Mouse (Mus musculus) spleen, adult 2 months (tissue): ENCODE measurements around the gene Scarf1. TPM values are rescaled to one million over a fixed set of nuclear protein-coding genes. Genes with fewer than 3 reads are reported as not detected.

Source experiments
- DNase-seq, 2 experiments: peaks; one replicate each; pipeline versions ENCODE4 v3.0.0 to v3.0.0-alpha.2; 2012 to 2021; ENCODE audit warnings: low spot score in 2 of 2, low read depth in 1 of 2
- H3K27ac ChIP-seq: fragments of 200-500 bp; 2 replicates; pipeline ENCODE4 v1.5.1; 2012; ENCODE audit warnings: low read length, inconsistent platforms; ENCODE audit not compliant: insufficient read depth
- H3K27me3 ChIP-seq: fragments of 200-500 bp; 2 replicates; pipeline ENCODE4 v1.6.1; 2012; ENCODE audit warnings: mild to moderate bottlenecking, moderate library complexity, low read length, inconsistent platforms; ENCODE audit not compliant: control insufficient read depth, insufficient read depth
- H3K36me3 ChIP-seq: fragments of 200-500 bp; 2 replicates; pipeline ENCODE4 v1.6.1; 2012; ENCODE audit warnings: mild to moderate bottlenecking, low read length, inconsistent platforms; ENCODE audit not compliant: control insufficient read depth, insufficient read depth
- H3K4me1 ChIP-seq: fragments of 200-500 bp; 2 replicates; pipeline ENCODE4 v1.6.1; 2011; ENCODE audit warnings: inconsistent platforms; ENCODE audit not compliant: control insufficient read depth, insufficient read depth, insufficient read length
- H3K4me3 ChIP-seq: fragments of 200-500 bp; 2 replicates; pipeline ENCODE4 v1.5.1; 2011; ENCODE audit warnings: mild to moderate bottlenecking, inconsistent platforms; ENCODE audit not compliant: insufficient read depth, insufficient read length; ENCODE audit errors: extremely low read depth
- CTCF ChIP-seq: fragments of 200-500 bp; IDR thresholded peaks from 2 replicates; pipeline ENCODE4 v1.5.1; 2011; ENCODE audit warnings: mild to moderate bottlenecking, inconsistent platforms; ENCODE audit not compliant: insufficient read depth, insufficient read length, insufficient replicate concordance; ENCODE audit errors: extremely low read depth
- POLR2A ChIP-seq: fragments of 200-500 bp; IDR thresholded peaks from 2 replicates; pipeline ENCODE4 v1.6.1; 2011; ENCODE audit warnings: low read depth, low read length, inconsistent platforms
- WGBS: fragments of 180-500 bp; shearing (Covaris S2); methylation state at CpG from one replicate; pipeline ENCODE4 v1.1.7; 2018; 5-methylcytosine and 5-hydroxymethylcytosine counted together
- polyA plus RNA-seq: library from polyadenylated mRNA; depleted of rRNA; stranded (reverse); fragments of >200 nt; gene quantifications from 2 replicates; pipeline ENCODE4 v1.2.3, GENCODE M21; 2012

Scarf1 gene
- polyA plus RNA-seq, 1 experiment = 11.5 TPM

- no peak for DNase-seq
- Histone ChIP-seq H3K4me3 (no peak overlapping the region), H3K27ac (no peak overlapping the region), H3K27me3 (no peaks in the 10 kb centered on the region), H3K4me1 (peaks cover 10% of the 10 kb centered on the region; the same call in 1 of the 2 replicates), H3K36me3 (peaks cover 36% of the 10 kb centered on the region)
- 80% methylated on average over 6 of the region's 6 CpGs for WGBS
- TF ChIP-seq POLR2A (no peak), CTCF (no peak)
Observed at GRCm38 (mm10) chr11:75568115-75568511, 54.8 kb downstream of the Scarf1 start.

DNA sequence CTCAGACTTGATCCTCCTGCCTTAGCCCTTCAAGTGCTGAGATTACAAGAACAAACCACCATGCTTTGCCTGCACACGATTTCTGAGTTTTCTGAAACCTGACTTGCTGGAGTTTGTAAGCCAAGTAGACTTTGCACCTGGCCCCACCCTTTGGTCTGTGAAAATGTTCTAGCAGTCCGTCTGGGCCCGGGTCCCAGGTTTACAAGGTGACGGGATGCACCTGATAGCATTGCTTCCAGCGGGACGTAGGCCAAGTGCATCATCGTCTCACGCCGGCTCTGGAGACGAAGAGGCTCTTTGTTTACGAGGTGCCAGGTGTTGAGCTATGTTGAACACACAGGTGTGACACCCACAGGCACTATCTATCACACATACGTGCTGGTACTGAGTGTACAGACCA is 55.6 kb downstream of the Scarf1 start:
- DNase-seq = no peak
- Histone ChIP-seq H3K27me3 (no peaks in the 10 kb centered on the region), H3K27ac (no peak overlapping the region), H3K4me3 (no peak overlapping the region), H3K4me1 (peaks cover 11% of the 10 kb centered on the region; the same call in 1 of the 2 replicates), H3K36me3 (peaks cover 28% of the 10 kb centered on the region)
- TF ChIP-seq CTCF = no peak
- TF ChIP-seq POLR2A = no peak
- 93% methylated on average over 12 of the region's 12 CpGs for WGBS

DNA sequence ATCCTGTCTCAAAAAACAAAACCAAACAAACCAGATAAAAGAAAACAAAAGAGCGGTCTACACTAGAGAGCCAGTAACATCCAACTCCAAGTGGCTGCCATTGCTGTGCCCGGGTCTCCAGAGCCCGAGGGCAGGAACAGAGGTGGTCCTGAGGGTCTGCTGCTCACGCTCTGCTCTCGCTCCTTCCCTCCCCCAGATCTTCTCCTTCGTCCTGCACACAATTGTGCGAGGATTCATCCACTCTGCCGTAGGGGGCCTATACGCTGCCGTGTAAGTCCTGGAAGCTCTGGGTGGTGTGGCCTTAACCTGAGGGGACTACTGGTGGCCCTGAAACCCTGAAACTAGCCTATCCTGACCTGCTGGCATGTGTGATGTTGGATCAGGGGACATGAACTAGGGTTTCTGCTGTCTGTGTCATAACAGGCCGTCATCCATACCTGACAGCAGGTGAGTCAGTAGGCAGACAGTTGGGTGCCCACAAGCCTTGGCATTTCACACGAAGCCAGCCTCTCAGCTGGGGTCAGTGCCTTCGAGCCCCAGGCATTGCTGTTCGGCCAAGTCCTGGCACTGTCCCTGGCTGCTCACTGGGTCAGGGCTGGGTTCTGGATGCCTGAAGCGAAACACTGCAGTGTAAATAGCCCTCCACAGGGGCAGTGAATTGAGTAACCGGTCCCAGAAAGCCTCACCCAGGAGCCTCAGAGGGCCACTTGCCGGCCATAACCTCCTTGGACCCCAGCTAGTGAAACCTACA is 57.2 kb downstream of the Scarf1 start:
- peak overlapping the region; percentile 53 for H3K27ac ChIP-seq
- no peak for DNase-seq
- no peaks in the 10 kb centered on the region for H3K27me3 ChIP-seq
- peaks cover 25% of the 10 kb centered on the region for H3K36me3 ChIP-seq
- TF ChIP-seq CTCF (no peak), POLR2A (no peak)
- WGBS = 86% methylated on average over 17 of the region's 17 CpGs
- H3K4me1 ChIP-seq = peaks cover 12% of the 10 kb centered on the region; the same call in 1 of the 2 replicates
- no peak overlapping the region for H3K4me3 ChIP-seq

DNA sequence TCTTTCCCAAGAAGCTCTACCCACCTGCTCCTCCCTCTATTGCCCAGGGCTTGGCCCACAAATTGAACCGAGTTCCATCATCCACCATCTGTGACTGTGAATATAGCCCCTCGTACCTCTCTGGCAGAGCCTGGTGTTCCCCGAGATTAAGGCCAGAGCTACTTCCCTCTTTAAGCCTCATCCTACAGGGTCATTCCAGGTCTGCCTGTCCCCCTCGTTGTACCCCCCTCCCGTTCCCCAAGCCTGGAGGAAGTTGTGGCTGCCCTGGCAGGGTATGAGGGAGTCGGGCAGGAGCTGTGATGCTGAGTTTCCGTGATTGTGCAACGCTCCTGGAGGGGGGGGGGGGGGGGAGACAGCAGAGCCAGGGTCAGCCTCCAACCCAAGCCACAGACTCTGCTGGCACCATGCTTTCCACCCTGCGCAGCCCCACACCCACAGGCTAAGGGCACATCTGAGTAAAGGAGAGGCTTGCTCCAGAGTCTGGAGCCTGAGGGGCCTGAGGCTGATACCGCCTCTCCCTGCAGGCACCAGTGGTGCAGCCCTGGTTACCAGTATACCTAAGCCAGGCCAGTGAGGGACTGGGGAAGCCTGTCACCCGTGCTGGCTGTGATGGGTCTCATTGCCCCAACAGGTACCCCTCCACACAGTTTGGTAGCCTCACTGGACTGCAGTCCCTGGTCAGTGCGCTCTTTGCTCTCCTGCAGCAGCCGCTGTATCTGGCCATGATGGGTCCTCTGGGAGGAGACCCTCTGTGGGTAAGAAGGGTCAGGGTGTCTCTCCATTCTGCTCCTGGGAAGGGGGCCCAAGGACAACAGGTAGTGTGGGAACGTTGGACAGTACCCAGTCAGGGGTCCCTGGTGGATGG is 58.0 kb downstream of the Scarf1 start:
- WGBS = 39% methylated on average over 14 of the region's 14 CpGs
- no peak for DNase-seq
- Histone ChIP-seq H3K4me3 (no peak overlapping the region), H3K4me1 (peaks cover 18% of the 10 kb centered on the region; the same call in 1 of the 2 replicates), H3K27ac (peak overlapping the region; percentile 53), H3K36me3 (peaks cover 25% of the 10 kb centered on the region), H3K27me3 (no peaks in the 10 kb centered on the region)
- TF ChIP-seq CTCF (no peak), POLR2A (no peak)

- H3K4me1 ChIP-seq = peaks cover 18% of the 10 kb centered on the region; the same call in 1 of the 2 replicates
- peak overlapping the region; percentile 76 for H3K27ac ChIP-seq
- no peak for TF ChIP-seq POLR2A
- no peak for TF ChIP-seq CTCF
- H3K4me3 ChIP-seq = no peak overlapping the region
- WGBS = 36% methylated on average over 10 of the region's 10 CpGs
- peaks cover 16% of the 10 kb centered on the region for H3K36me3 ChIP-seq
- no peak for DNase-seq
- no peaks in the 10 kb centered on the region for H3K27me3 ChIP-seq
Observed at GRCm38 (mm10) chr11:75572301-75572791, 59.0 kb downstream of the Scarf1 start.

GRCm38 (mm10) chr11:75572854-75573650 is 59.7 kb downstream of the Scarf1 start:
- H3K4me1 ChIP-seq = peaks cover 18% of the 10 kb centered on the region; the same call in 1 of the 2 replicates
- peaks cover 13% of the 10 kb centered on the region for H3K36me3 ChIP-seq
- H3K27ac ChIP-seq = peak overlapping the region; percentile 76
- 12% methylated on average over 12 of the region's 12 CpGs for WGBS
- H3K27me3 ChIP-seq = no peaks in the 10 kb centered on the region
- H3K4me3 ChIP-seq = no peak overlapping the region
- TF ChIP-seq POLR2A = no peak
- peak; percentile 90; the same call in 1 of the 2 replicates for TF ChIP-seq CTCF
- DNase-seq = peak; percentile 83 to 90
